Mouse (Mus musculus) liver, adult 2 months (tissue): ENCODE results near the gene Camk2g. TPM values are rescaled to one million over a fixed set of nuclear protein-coding genes. Genes with fewer than 3 reads are reported as not detected.

Experiments used
- DNase-seq: peaks from one replicate; pipeline ENCODE4 v3.0.0-alpha.2; 2011; ENCODE audit warnings: low read depth, low spot score; ENCODE audit errors: extremely low read depth
- H3K27ac ChIP-seq: fragments of 200-500 bp; replicated peaks from 2 replicates; pipeline ENCODE4 v1.5.1; 2012; ENCODE audit warnings: low read depth, mild to moderate bottlenecking, control low read depth, inconsistent platforms, low read length; ENCODE audit not compliant: insufficient read depth
- H3K27me3 ChIP-seq: fragments of 200-500 bp; 2 replicates; pipeline ENCODE4 v1.6.1; 2012; ENCODE audit warnings: mild to moderate bottlenecking, moderate library complexity, low read length, inconsistent platforms; ENCODE audit not compliant: control insufficient read depth, insufficient read depth
- H3K36me3 ChIP-seq: fragments of 200-500 bp; 2 replicates; pipeline ENCODE4 v1.6.1; 2012; ENCODE audit warnings: low read length, inconsistent platforms; ENCODE audit not compliant: control insufficient read depth, insufficient read depth
- H3K4me1 ChIP-seq: fragments of 200-500 bp; 2 replicates; pipeline ENCODE4 v1.6.1; 2011; ENCODE audit warnings: low read length; ENCODE audit not compliant: control insufficient read depth, insufficient read depth
- H3K4me3 ChIP-seq: fragments of 200-500 bp; 2 replicates; pipeline ENCODE4 v1.5.1; 2011; ENCODE audit warnings: low read depth, mild to moderate bottlenecking, control low read depth, low read length, moderate library complexity; ENCODE audit not compliant: insufficient read depth
- H3K79me2 ChIP-seq: fragments of 200-500 bp; 2 replicates; pipeline ENCODE4 v1.6.1; 2012; ENCODE audit warnings: inconsistent platforms, mild to moderate bottlenecking, low read length, moderate library complexity; ENCODE audit not compliant: control insufficient read depth, insufficient read depth
- H3K9ac ChIP-seq: fragments of 200-500 bp; 2 replicates; pipeline ENCODE4 v1.6.1; 2012; ENCODE audit warnings: low read depth, mild to moderate bottlenecking, control low read depth, inconsistent platforms, low read length
- CTCF ChIP-seq: fragments of 200-500 bp; IDR thresholded peaks from 2 replicates; pipeline ENCODE4 v1.5.1; 2011; ENCODE audit warnings: low read depth, low read length, control low read depth
- POLR2A ChIP-seq: fragments of 200-500 bp; IDR thresholded peaks from 2 replicates; pipeline ENCODE4 v1.6.1; 2011; ENCODE audit warnings: low read length, control low read depth; ENCODE audit not compliant: insufficient read depth; ENCODE audit errors: extremely low read depth
- WGBS: fragments of 180-500 bp; shearing (Covaris S2); methylation state at CpG from one replicate; pipeline ENCODE4 v1.1.7; 2018; 5-methylcytosine and 5-hydroxymethylcytosine counted together
- polyA plus RNA-seq: library from polyadenylated mRNA; depleted of rRNA; stranded (reverse); fragments of >200 nt; gene quantifications from 2 replicates; pipeline ENCODE4 v1.2.3, GENCODE M21; 2012
- total RNA-seq: library from RNA; depleted of rRNA; stranded (reverse); fragments of >200 nt; gene quantifications from 2 replicates; pipeline ENCODE4 v1.2.3, GENCODE M21; 2014

Gene Camk2g
- total and polyA plus RNA-seq, 2 experiments = 7.9 TPM

- Histone ChIP-seq H3K9ac (no peak overlapping the region), H3K27ac (no peak overlapping the region), H3K79me2 (peaks cover 27% of the 10 kb centered on the region; the same call in 1 of the 2 replicates), H3K4me1 (no peaks in the 10 kb centered on the region), H3K27me3 (no peaks in the 10 kb centered on the region), H3K4me3 (no peak overlapping the region), H3K36me3 (peaks cover 3% of the 10 kb centered on the region; the same call in 1 of the 2 replicates)
- no peak for DNase-seq
- TF ChIP-seq CTCF (no peak), POLR2A (no peak)
- WGBS = 96% methylated on average over 7 of the region's 7 CpGs
These were observed 11.0 kb downstream of the Camk2g start for GRCm38 (mm10) chr14:20782860-20783259.

GRCm38 (mm10) chr14:20780217-20780616, 13.7 kb downstream of the Camk2g start:
- H3K79me2 ChIP-seq = peaks cover 19% of the 10 kb centered on the region; the same call in 1 of the 2 replicates
- no peak overlapping the region for H3K9ac ChIP-seq
- H3K4me1 ChIP-seq = no peaks in the 10 kb centered on the region
- H3K4me3 ChIP-seq = no peak overlapping the region
- WGBS = 86% methylated on average over 8 of the region's 8 CpGs
- H3K36me3 ChIP-seq = peaks cover 5% of the 10 kb centered on the region; the same call in 1 of the 2 replicates
- TF ChIP-seq CTCF (no peak), POLR2A (no peak)
- no peak overlapping the region for H3K27ac ChIP-seq
- no peaks in the 10 kb centered on the region for H3K27me3 ChIP-seq
- DNase-seq = no peak

GRCm38 (mm10) chr14:20778496-20778895, 15.4 kb downstream of the Camk2g start:
- 96% methylated on average over 8 of the region's 8 CpGs for WGBS
- H3K4me3 ChIP-seq = no peak overlapping the region
- TF ChIP-seq CTCF (no peak), POLR2A (no peak)
- peaks cover 5% of the 10 kb centered on the region; the same call in 1 of the 2 replicates for H3K36me3 ChIP-seq
- H3K27ac ChIP-seq = no peak overlapping the region
- H3K79me2 ChIP-seq = peaks cover 15% of the 10 kb centered on the region; the same call in 1 of the 2 replicates
- no peak for DNase-seq
- no peak overlapping the region for H3K9ac ChIP-seq
- no peaks in the 10 kb centered on the region for H3K27me3 ChIP-seq
- no peaks in the 10 kb centered on the region; the same call in 1 of the 2 replicates for H3K4me1 ChIP-seq

GRCm38 (mm10) chr14:20775661-20776060, 18.2 kb downstream of the Camk2g start:
- WGBS = 65% methylated on average over 6 of the region's 6 CpGs
- no peak overlapping the region for H3K9ac ChIP-seq
- TF ChIP-seq POLR2A (no peak), CTCF (no peak)
- 0 out of 2 replicates have a peak, but pooled peaks cover 6% of the 10 kb centered on the region for H3K79me2 ChIP-seq
- H3K27ac ChIP-seq = no peak overlapping the region
- DNase-seq = no peak
- no peaks in the 10 kb centered on the region for H3K27me3 ChIP-seq
- peaks cover 2% of the 10 kb centered on the region; the same call in 1 of the 2 replicates for H3K4me1 ChIP-seq
- H3K4me3 ChIP-seq = no peak overlapping the region
- H3K36me3 ChIP-seq = peaks cover 5% of the 10 kb centered on the region; the same call in 1 of the 2 replicates

- no peak overlapping the region for H3K27ac ChIP-seq
These were observed 20.5 kb downstream of the Camk2g start for GRCm38 (mm10) chr14:20773410-20773809.

GRCm38 (mm10) chr14:20772808-20773207, 21.1 kb downstream of the Camk2g start:
- 0 out of 2 replicates have a peak, but pooled peaks cover under 1% of the 10 kb centered on the region for H3K79me2 ChIP-seq
- WGBS = 76% methylated on average over 6 of the region's 6 CpGs

More at GRCm38 (mm10) chr14:20773410-20773809, 20.5 kb downstream of the Camk2g start:
- no peak overlapping the region for H3K9ac ChIP-seq
- 0 out of 2 replicates have a peak, but pooled peaks cover 3% of the 10 kb centered on the region for H3K79me2 ChIP-seq
- H3K4me1 ChIP-seq = peaks cover 2% of the 10 kb centered on the region; the same call in 1 of the 2 replicates
- peak; percentile 76 for DNase-seq
- WGBS = 24% methylated on average over 3 of the region's 3 CpGs
- no peak overlapping the region for H3K4me3 ChIP-seq
- H3K36me3 ChIP-seq = peaks cover 3% of the 10 kb centered on the region; the same call in 1 of the 2 replicates
- H3K27me3 ChIP-seq = no peaks in the 10 kb centered on the region
- TF ChIP-seq POLR2A (no peak), CTCF (no peak)

More at GRCm38 (mm10) chr14:20772808-20773207, 21.1 kb downstream of the Camk2g start:
- no peak for DNase-seq
- Histone ChIP-seq H3K9ac (no peak overlapping the region), H3K4me1 (peaks cover 2% of the 10 kb centered on the region; the same call in 1 of the 2 replicates), H3K27me3 (no peaks in the 10 kb centered on the region), H3K4me3 (no peak overlapping the region), H3K36me3 (peaks cover 1% of the 10 kb centered on the region; the same call in 1 of the 2 replicates), H3K27ac (no peak overlapping the region)
- TF ChIP-seq POLR2A (no peak), CTCF (no peak)
